Mouse (Mus musculus): ENCODE results near the gene Sfmbt2. TPM values are rescaled to one million over a fixed set of nuclear protein-coding genes. Genes with fewer than 3 reads are reported as not detected.

Sfmbt2 gene
- polyA plus RNA-seq, 1 experiment: 3.1 TPM

DNA sequence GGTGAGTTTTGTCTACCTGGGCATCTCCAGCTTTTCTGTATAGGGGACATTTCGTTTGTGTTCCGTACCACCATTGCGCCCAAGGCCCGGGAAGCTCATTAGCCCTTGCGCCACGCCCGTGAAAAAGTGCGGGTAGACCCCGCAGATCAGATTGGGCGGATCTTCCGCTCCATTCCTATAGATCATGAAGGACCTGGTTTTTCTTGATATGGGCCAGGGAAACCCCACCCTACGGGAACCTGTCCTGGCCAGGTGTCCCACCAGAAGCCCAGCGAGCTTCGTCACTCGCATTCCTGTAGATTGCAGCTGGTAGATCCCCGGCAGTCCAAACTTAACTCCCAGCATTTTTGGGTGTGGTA, 1.1 kb downstream of the Sfmbt2 start:
- no peaks in the 10 kb centered on the region for H3K4me1 ChIP-seq (ENCODE audit: control insufficient read depth, insufficient read depth, low read length)
- no peak overlapping the region for H3K4me3 ChIP-seq (ENCODE audit: insufficient read depth, low read length)
- H3K27ac ChIP-seq (ENCODE audit: insufficient read depth, low read length): no peak overlapping the region
- TF ChIP-seq POLR2A (IDR thresholded peaks at IDR 0.05; ENCODE audit: low read depth, low read length) (no peak), CTCF (IDR thresholded peaks at IDR 0.05; ENCODE audit: borderline replicate concordance, insufficient read depth, low read length) (no peak)

DNA sequence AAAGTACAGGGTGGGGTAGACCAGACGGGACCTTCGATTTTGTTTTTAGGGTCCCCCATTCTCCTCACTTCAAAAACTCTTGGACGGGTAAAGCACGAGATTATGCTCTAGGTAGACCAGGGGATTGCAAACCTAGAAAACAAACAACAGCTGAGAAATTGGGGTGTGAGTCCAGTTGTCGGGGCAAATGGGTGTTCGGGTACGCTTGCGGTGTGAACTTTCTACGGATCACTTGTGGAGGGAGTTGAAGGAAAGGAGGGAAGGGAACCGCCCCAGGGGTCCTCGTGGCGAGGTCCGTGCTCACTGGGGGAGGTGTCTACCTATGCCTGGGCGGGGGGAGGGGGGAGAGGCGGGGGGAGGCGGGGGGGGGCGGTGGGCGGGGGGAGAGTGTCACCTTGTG, 1.6 kb downstream of the Sfmbt2 start:
- Histone ChIP-seq H3K4me1 (ENCODE audit: control insufficient read depth, insufficient read depth, low read length) (no peaks in the 10 kb centered on the region), H3K27ac (ENCODE audit: insufficient read depth, low read length) (no peak overlapping the region), H3K4me3 (ENCODE audit: insufficient read depth, low read length) (peak overlapping the region; percentile 59; the same call in 1 of the 2 replicates)
- no peak for TF ChIP-seq POLR2A (IDR thresholded peaks at IDR 0.05; ENCODE audit: low read depth, low read length)

DNA sequence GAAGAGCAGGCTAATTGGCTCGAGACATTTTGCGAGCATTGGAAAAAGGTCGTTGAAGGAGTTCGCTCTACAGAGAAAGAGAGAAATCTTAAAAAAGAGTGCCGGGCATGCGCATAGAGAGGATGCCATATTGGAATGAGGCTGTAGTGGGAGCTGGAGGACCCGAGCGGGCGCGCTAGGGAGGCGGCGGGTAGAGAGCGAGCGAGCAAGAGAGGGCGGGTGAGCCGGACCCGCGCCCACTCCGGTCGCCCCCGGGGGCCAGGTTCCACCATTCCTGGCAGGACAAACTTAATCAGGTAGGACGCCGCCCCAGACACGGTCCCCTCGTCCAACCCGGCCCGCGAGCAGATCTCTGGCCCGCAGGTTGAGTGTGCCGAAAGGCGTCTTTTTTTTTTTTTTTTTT, 2.0 kb downstream of the Sfmbt2 start:
- no peak for TF ChIP-seq CTCF (IDR thresholded peaks at IDR 0.05; ENCODE audit: borderline replicate concordance, insufficient read depth, low read length)
- TF ChIP-seq POLR2A (IDR thresholded peaks at IDR 0.05; ENCODE audit: low read depth, low read length): peak; percentile 30; the same call in 1 of the 2 replicates
- H3K27ac ChIP-seq (ENCODE audit: insufficient read depth, low read length): no peak overlapping the region
- peak overlapping the region; percentile 59 for H3K4me3 ChIP-seq (ENCODE audit: insufficient read depth, low read length)
- no peaks in the 10 kb centered on the region for H3K4me1 ChIP-seq (ENCODE audit: control insufficient read depth, insufficient read depth, low read length)

DNA sequence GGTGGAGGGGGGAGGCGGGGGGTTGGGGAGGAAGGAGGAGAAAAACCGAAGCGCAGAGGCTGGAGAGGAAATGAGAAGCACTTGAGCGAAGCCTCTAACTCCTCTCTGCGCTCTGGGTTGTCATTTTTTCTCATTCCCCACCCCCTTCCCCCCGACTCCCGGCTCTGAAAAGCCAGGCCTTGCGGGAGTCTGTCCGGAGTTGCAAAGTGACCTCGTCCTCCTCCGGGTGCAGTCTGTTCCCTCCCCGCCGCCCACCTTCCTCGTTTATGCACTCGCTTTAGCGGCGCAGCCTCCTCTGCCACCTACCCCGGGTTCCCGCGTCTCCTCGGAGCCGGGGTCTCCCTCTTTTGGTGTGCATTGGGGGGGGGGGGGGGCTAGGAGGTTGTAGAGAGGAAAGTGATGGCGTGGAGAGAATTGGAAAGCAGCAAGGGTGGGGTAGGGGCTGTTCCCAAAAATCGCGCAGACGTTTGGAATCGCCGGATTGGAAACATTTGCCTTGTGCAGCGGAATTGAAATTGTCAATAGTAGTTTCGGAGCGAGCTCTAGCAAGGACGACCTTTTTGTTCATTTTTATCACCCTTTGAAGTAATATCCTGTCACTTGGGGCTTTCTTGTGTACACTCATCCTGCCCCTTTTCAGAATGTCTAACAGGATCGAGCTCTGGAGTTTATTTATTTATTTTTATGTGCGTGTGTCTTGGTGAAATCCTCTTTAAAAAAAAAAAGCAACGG, 2.6 kb downstream of the Sfmbt2 start:
- Histone ChIP-seq H3K4me1 (ENCODE audit: control insufficient read depth, insufficient read depth, low read length) (no peaks in the 10 kb centered on the region), H3K27ac (ENCODE audit: insufficient read depth, low read length) (no peak overlapping the region), H3K4me3 (ENCODE audit: insufficient read depth, low read length) (peak overlapping the region; percentile 59)
- TF ChIP-seq CTCF (IDR thresholded peaks at IDR 0.05; ENCODE audit: borderline replicate concordance, insufficient read depth, low read length) (no peak), POLR2A (IDR thresholded peaks at IDR 0.05; ENCODE audit: low read depth, low read length) (no peak)

DNA sequence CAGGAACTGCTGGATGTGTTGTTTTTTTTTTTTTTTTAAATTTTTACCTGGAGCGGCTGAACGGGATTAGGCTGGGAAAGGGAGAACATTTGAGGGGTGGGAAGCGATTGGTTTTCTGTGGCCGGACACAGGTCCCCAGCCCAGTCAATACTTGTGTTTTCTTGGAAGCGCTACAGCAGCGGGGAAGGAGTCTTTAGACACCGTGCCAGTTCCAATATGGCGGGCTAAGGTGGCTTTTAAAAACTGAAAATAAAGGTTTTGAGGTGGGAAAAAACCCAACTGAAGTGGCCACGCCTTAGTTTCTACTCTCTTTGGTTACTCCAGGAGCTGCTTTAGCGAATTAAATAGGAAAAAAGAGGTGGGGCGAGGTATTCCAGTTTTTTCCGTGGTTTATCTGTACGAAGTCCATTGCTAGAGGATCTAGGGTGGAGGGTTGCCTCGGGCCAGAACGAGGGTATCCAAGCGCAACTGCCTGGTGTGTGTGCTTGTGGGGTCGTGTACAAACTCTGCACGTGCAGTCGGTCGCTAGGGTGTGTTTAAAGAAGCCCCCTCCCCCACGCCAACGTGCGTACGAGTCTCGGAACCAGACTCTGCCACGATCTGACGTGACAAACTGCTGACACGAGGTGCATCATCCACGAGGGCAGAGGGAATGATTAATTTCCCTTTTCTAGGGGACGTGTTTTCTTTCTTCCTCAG, 3.3 kb downstream of the Sfmbt2 start:
- no peaks in the 10 kb centered on the region for H3K4me1 ChIP-seq (ENCODE audit: control insufficient read depth, insufficient read depth, low read length)
- H3K4me3 ChIP-seq (ENCODE audit: insufficient read depth, low read length): peak overlapping the region; percentile 59
- H3K27ac ChIP-seq (ENCODE audit: insufficient read depth, low read length): no peak overlapping the region
- TF ChIP-seq CTCF (IDR thresholded peaks at IDR 0.05; ENCODE audit: borderline replicate concordance, insufficient read depth, low read length): no peak
- TF ChIP-seq POLR2A (IDR thresholded peaks at IDR 0.05; ENCODE audit: low read depth, low read length): no peak

DNA sequence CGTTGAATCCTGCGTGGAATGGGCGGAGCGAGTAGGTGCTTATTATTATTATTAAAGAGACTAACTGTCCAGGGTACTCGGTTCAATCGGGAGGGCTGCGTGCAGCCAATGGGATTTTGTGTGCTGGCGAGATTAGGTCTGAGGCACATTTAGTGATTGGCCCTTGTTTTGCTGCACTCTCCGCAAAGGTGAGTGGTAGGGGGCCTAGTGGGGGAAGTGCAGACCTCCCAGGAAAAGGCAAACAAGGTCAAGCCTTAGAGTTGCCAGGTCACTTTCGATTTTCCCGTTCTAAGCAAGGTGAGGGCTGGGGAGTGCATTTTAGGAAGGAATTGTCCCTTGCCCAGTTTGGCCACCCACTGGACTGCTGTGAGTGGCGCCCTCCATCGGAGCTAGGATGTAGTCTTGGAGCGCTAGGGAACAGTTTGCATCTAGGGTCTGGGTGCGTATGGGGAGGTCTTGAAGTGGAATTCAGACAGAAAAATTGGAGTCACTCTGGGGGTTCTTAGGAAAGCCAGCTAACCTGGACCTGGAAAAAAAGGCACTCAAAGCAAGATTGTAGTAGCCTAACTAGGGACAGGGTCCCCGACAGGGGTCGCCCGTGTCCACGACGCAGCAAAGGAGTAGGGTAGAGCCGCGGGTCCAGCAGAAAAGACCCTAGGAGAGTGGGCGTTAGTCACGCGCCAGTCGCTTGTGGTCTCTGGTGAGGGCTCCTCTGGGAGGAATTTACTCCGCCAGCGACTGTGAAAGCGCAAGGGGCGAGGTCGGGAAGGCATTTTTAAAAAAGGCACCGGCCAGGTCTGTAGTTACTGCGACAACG, 4.1 kb downstream of the Sfmbt2 start:
- Histone ChIP-seq H3K27ac (ENCODE audit: insufficient read depth, low read length) (no peak overlapping the region), H3K4me1 (ENCODE audit: control insufficient read depth, insufficient read depth, low read length) (no peaks in the 10 kb centered on the region), H3K4me3 (ENCODE audit: insufficient read depth, low read length) (peak overlapping the region; percentile 59)
- no peak for TF ChIP-seq POLR2A (IDR thresholded peaks at IDR 0.05; ENCODE audit: low read depth, low read length)
- TF ChIP-seq CTCF (IDR thresholded peaks at IDR 0.05; ENCODE audit: borderline replicate concordance, insufficient read depth, low read length): peak; percentile 46

DNA sequence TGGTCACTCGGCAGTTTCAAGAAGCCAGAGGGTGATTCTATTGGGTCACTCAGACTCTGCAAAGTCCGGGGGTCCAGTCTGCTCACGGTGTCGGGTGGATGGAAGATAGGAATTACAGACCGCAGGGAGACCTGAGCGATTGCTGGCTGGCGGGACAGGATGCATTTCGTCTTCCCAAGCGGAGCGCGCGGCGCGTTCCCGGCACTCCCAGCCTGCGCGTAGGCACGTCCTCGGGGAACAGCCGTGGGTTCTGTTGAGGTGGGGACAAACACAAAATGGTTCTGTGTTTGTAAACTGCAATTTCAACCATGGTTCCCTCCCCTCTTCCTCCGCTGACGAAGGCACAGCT, 4.7 kb downstream of the Sfmbt2 start:
- peak overlapping the region; percentile 59 for H3K4me3 ChIP-seq (ENCODE audit: insufficient read depth, low read length)
- H3K4me1 ChIP-seq (ENCODE audit: control insufficient read depth, insufficient read depth, low read length): no peaks in the 10 kb centered on the region
- no peak overlapping the region for H3K27ac ChIP-seq (ENCODE audit: insufficient read depth, low read length)
- TF ChIP-seq POLR2A (IDR thresholded peaks at IDR 0.05; ENCODE audit: low read depth, low read length) (no peak), CTCF (IDR thresholded peaks at IDR 0.05; ENCODE audit: borderline replicate concordance, insufficient read depth, low read length) (no peak)

DNA sequence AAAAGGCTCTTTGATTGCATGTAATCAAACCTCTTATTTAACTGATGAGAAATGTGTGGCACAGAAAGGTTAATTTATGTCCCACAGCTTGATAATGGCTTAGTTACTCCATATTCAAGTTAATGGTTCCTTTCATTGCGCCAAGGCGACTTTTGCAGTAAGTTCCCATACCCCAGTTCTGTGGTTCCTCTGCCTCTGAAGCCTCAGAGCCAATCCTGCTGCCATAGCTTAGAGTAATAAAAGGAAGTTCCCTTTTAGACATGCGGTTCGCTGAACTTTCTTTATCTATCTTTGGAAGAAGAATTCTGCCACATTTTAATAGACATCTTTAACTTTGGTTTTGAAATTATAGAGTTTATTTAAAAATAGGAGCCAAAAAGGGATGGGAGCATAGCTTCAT, 19.7 kb downstream of the Sfmbt2 start:
- Histone ChIP-seq H3K4me1 (ENCODE audit: control insufficient read depth, insufficient read depth, low read length) (no peaks in the 10 kb centered on the region), H3K27ac (ENCODE audit: insufficient read depth, low read length) (no peak overlapping the region), H3K4me3 (ENCODE audit: insufficient read depth, low read length) (no peak overlapping the region)
- no peak for TF ChIP-seq POLR2A (IDR thresholded peaks at IDR 0.05; ENCODE audit: low read depth, low read length)
- TF ChIP-seq CTCF (IDR thresholded peaks at IDR 0.05; ENCODE audit: borderline replicate concordance, insufficient read depth, low read length): no peak

DNA sequence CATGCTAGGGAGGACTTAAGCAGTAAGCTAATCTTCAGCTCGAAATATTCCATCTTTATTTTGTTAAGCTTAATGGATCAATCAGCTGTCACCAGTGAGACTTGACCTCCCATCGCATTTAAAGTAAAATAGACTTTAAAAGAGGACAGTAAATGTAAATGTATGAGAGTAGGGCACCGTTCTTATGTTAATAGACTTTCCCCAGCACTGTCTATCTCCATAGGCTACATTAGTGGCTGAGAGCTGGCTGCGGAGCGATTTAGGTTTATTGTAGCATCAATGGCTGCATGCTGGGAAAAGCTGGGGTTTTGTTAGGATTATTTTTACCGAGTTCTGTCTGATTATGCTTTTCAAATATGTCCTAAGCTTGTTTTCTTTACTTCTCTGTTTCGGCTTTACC, 20.5 kb downstream of the Sfmbt2 start:
- no peak overlapping the region for H3K27ac ChIP-seq (ENCODE audit: insufficient read depth, low read length)
- no peaks in the 10 kb centered on the region for H3K4me1 ChIP-seq (ENCODE audit: control insufficient read depth, insufficient read depth, low read length)
- no peak overlapping the region for H3K4me3 ChIP-seq (ENCODE audit: insufficient read depth, low read length)
- TF ChIP-seq CTCF (IDR thresholded peaks at IDR 0.05; ENCODE audit: borderline replicate concordance, insufficient read depth, low read length) (no peak), POLR2A (IDR thresholded peaks at IDR 0.05; ENCODE audit: low read depth, low read length) (no peak)

DNA sequence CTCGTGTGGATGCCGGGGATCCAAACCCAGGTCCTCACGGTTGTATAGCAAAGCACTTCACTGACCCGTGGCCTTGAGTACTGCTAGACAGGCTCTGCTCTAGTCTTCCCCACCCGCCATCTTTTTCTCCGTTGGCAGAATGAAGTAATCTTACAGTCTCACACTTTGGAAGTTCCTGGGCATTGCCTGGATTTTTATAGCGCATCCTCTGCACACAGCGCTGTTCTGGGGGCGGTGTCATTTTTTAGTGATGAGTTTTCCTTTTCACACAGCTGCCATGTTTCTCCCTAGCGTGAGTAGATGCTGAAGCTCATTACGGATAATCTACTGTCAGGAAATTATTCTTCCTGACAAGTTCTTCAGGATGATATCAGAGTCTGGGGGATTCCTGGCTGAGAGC, 24.8 kb downstream of the Sfmbt2 start:
- H3K4me1 ChIP-seq (ENCODE audit: control insufficient read depth, insufficient read depth, low read length): no peaks in the 10 kb centered on the region

More for the DNA sequence above, 24.8 kb downstream of the Sfmbt2 start:
- H3K27ac ChIP-seq (ENCODE audit: insufficient read depth, low read length): no peak overlapping the region
- TF ChIP-seq POLR2A (IDR thresholded peaks at IDR 0.05; ENCODE audit: low read depth, low read length) (no peak), CTCF (IDR thresholded peaks at IDR 0.05; ENCODE audit: borderline replicate concordance, insufficient read depth, low read length) (no peak)
- no peak overlapping the region for H3K4me3 ChIP-seq (ENCODE audit: insufficient read depth, low read length)
